Mouse (Mus musculus) heart, adult 2 months (tissue): Measurements from ENCODE around the gene Nr2f1. TPM values are rescaled to one million over a fixed set of nuclear protein-coding genes. Genes with fewer than 3 reads are reported as not detected.

Source experiments
- DNase-seq, 2 experiments: peaks; one replicate each; pipeline ENCODE4 v3.0.0; 2021
- H3K27ac ChIP-seq: fragments of 200-600 bp; 2 replicates; pipeline ENCODE4 v1.8.1; 2022
- H3K27me3 ChIP-seq: fragments of 200-500 bp; 2 replicates; pipeline ENCODE4 v1.6.1; 2012; ENCODE audit warnings: mild to moderate bottlenecking, low read length, inconsistent platforms, mixed read lengths; ENCODE audit not compliant: control insufficient read depth, insufficient read depth
- H3K36me3 ChIP-seq: fragments of 200-500 bp; 2 replicates; pipeline ENCODE4 v1.6.1; 2012; ENCODE audit warnings: low read length, inconsistent platforms; ENCODE audit not compliant: control insufficient read depth, insufficient read depth
- H3K4me1 ChIP-seq: fragments of 200-500 bp; 2 replicates; pipeline ENCODE4 v1.6.1; 2011; ENCODE audit warnings: low read length; ENCODE audit not compliant: control insufficient read depth, insufficient read depth
- H3K4me3 ChIP-seq: fragments of 200-600 bp; 2 replicates; pipeline ENCODE4 v1.8.1; 2022
- H3K79me2 ChIP-seq: fragments of 200-500 bp; replicated peaks from 2 replicates; pipeline ENCODE4 v1.6.1; 2012; ENCODE audit warnings: mild to moderate bottlenecking, inconsistent platforms, low read length, moderate library complexity, mixed read lengths; ENCODE audit not compliant: control insufficient read depth, insufficient read depth
- H3K9ac ChIP-seq: fragments of 200-500 bp; 2 replicates; pipeline ENCODE4 v1.6.1; 2012; ENCODE audit warnings: low read depth, mild to moderate bottlenecking, control low read depth, inconsistent platforms, low read length, mixed read lengths
- CTCF ChIP-seq: fragments of 200-600 bp; IDR thresholded peaks from 2 replicates; pipeline ENCODE4 v1.8.1; 2022; ENCODE audit warnings: antibody characterized with exemption, mild to moderate bottlenecking, moderate library complexity
- EP300 ChIP-seq: fragments of 200-500 bp; IDR thresholded peaks from 2 replicates; pipeline ENCODE4 v1.6.1; 2011; ENCODE audit warnings: low read depth, low read length, control low read depth; ENCODE audit not compliant: insufficient read depth
- POLR2A ChIP-seq: fragments of 200-500 bp; IDR thresholded peaks from 2 replicates; pipeline ENCODE4 v1.6.1; 2011; ENCODE audit warnings: mild to moderate bottlenecking, low read depth, low read length, control low read depth; ENCODE audit not compliant: insufficient read depth
- WGBS: fragments of 180-500 bp; shearing (Covaris S2); methylation state at CpG from one replicate; pipeline ENCODE4 v1.1.7; 2018; 5-methylcytosine and 5-hydroxymethylcytosine counted together
- intact Hi-C: fragments of 180-260 bp; cut with DNase I; formaldehyde crosslinking; loops from one replicate; pipeline ENCODE4 v1.15.1; 2025
- polyA plus RNA-seq: library from polyadenylated mRNA; depleted of rRNA; stranded (reverse); fragments of >200 nt; gene quantifications from 2 replicates; pipeline ENCODE4 v1.2.3, GENCODE M21; 2012
- total RNA-seq, 2 experiments: library from RNA; stranded (reverse); gene quantifications; 2 replicates each; pipeline ENCODE4 v1.2.3; 2021

Nr2f1 gene
- total and polyA plus RNA-seq, 3 experiments: 2.7 to 10.5 (median 2.7) TPM

DNA sequence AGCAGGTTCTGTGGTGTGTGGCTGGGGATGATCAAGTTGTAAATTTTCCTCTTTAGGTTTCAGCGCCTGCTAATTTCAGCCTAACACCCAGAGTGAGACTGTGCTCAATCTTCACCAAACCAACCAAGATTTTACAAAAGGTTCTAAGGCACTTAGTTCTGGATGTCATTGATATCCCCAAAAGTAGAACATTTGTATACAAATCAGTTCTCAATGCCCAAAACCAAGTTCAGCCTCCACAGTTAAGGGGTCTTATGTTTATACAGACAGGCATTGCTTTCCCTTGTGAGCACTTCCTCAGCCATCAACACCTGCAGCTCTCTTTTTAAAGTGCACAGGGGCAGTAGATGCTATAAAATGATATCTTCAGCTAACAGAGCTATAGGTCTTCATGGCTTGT, 24.7 kb downstream of the Nr2f1 start:
- TF ChIP-seq POLR2A (no peak), CTCF (no peak), EP300 (no peak)
- Histone ChIP-seq H3K9ac (no peak overlapping the region), H3K27me3 (peaks cover 16% of the 10 kb centered on the region), H3K27ac (no peak overlapping the region), H3K4me3 (no peak overlapping the region), H3K36me3 (no peaks in the 10 kb centered on the region), H3K4me1 (no peaks in the 10 kb centered on the region), H3K79me2 (no peaks in the 10 kb centered on the region)
- intact Hi-C loops: no loop called here
- DNase-seq: no peak
- WGBS: 18% methylated on average over 1 of the region's 1 CpGs

GRCm38 (mm10) chr13:78174191-78174590, 25.4 kb downstream of the Nr2f1 start:
- no peak overlapping the region for H3K4me3 ChIP-seq
- peaks cover 10% of the 10 kb centered on the region for H3K27me3 ChIP-seq
- no peak overlapping the region for H3K27ac ChIP-seq
- H3K79me2 ChIP-seq: no peaks in the 10 kb centered on the region
- H3K4me1 ChIP-seq: no peaks in the 10 kb centered on the region
- no peak for DNase-seq
- H3K9ac ChIP-seq: no peak overlapping the region
- H3K36me3 ChIP-seq: no peaks in the 10 kb centered on the region
- intact Hi-C loops: no loop called here
- TF ChIP-seq CTCF (no peak), EP300 (no peak), POLR2A (no peak)
- WGBS: 9% methylated on average over 3 of the region's 3 CpGs

DNA sequence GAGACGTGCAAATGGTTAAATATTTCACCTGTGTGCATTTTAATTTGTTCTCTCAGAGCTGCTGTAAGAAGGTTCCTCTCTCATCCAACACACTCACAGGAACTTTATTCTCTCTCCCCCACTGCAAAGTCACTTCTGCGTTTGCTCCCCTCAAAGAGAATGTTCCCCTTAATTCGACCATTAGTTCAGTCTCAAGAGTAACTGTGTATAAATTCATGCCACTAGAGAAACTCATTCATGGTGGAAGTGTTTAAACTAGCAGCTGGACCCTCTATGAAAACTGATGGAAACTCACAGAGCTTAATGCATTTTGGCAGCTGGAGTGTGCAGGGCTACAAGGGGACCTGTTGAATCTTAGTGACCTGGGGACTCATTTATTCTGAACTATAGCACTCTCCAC, 26.7 kb downstream of the Nr2f1 start:
- no peak for TF ChIP-seq EP300
- no peak for TF ChIP-seq POLR2A
- TF ChIP-seq CTCF: no peak
- H3K4me3 ChIP-seq: no peak overlapping the region
- no peak for DNase-seq
- H3K27ac ChIP-seq: no peak overlapping the region
- intact Hi-C loops: no loop called here
- no peaks in the 10 kb centered on the region for H3K4me1 ChIP-seq
- H3K79me2 ChIP-seq: no peaks in the 10 kb centered on the region
- no peak overlapping the region for H3K9ac ChIP-seq
- 13% methylated on average over 3 of the region's 3 CpGs for WGBS
- H3K27me3 ChIP-seq: peaks cover 9% of the 10 kb centered on the region
- no peaks in the 10 kb centered on the region for H3K36me3 ChIP-seq

DNA sequence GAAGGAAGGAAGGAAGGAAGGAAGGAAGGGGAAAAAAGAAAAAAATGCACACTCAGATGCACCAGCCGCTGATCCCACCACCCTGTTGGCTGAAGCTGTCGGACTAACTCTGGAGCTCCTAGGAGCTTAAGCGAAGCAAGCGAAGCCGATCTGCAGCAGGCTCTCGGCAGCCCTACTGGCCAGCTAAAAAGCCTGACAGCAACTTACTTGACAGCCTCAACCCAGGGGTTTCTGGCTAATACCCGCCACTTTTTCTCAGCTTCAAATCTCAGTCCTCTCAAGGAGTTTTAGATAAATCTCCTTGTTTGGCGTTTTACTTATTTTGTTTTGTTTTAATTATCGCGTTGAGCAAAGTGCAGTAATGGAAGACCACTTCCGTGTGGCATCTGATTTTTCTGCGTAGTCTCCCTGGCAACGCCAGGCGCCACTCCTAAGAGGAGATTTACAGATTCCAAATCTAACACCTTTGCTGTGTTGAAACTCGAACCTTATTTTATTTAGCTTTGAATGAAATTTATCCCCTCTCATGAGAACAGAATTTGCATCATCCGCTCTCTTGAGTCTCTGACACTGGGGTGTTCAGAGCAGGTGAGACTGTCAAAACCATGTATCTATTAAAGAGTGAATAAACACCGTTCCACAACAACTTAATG, 27.4 kb downstream of the Nr2f1 start:
- Histone ChIP-seq H3K27ac (no peak overlapping the region), H3K27me3 (peaks cover 9% of the 10 kb centered on the region), H3K4me3 (no peak overlapping the region), H3K9ac (no peak overlapping the region), H3K79me2 (no peaks in the 10 kb centered on the region), H3K4me1 (no peaks in the 10 kb centered on the region), H3K36me3 (no peaks in the 10 kb centered on the region)
- DNase-seq: no peak
- TF ChIP-seq POLR2A (no peak), CTCF (no peak)
- intact Hi-C loops: no loop called here
- WGBS: 12% methylated on average over 17 of the region's 17 CpGs

- no peak for TF ChIP-seq EP300
- no peak for TF ChIP-seq POLR2A
- TF ChIP-seq CTCF: no peak
- 3% methylated on average over 15 of the region's 15 CpGs for WGBS
- H3K27ac ChIP-seq: no peak overlapping the region
- no peak for DNase-seq
- H3K27me3 ChIP-seq: peaks cover 9% of the 10 kb centered on the region
- no peaks in the 10 kb centered on the region for H3K4me1 ChIP-seq
- H3K9ac ChIP-seq: no peak overlapping the region
- H3K36me3 ChIP-seq: no peaks in the 10 kb centered on the region
- H3K4me3 ChIP-seq: no peak overlapping the region
- intact Hi-C loops: no loop called here
- H3K79me2 ChIP-seq: no peaks in the 10 kb centered on the region
Measured at GRCm38 (mm10) chr13:78171320-78171719, 28.2 kb downstream of the Nr2f1 start.

- Histone ChIP-seq H3K27ac (no peak overlapping the region), H3K79me2 (no peaks in the 10 kb centered on the region), H3K27me3 (peaks cover 4% of the 10 kb centered on the region), H3K36me3 (no peaks in the 10 kb centered on the region), H3K9ac (no peak overlapping the region), H3K4me3 (no peak overlapping the region), H3K4me1 (no peaks in the 10 kb centered on the region)
- no peak for TF ChIP-seq POLR2A
- no peak for TF ChIP-seq CTCF
- TF ChIP-seq EP300: no peak
- intact Hi-C loops: no loop called here
- WGBS: 63% methylated on average over 4 of the region's 4 CpGs
- DNase-seq: no peak
Measured at GRCm38 (mm10) chr13:78168166-78168565, 31.4 kb downstream of the Nr2f1 start.
